Mouse (Mus musculus): ENCODE measurements at regions not wholly inside any gene's neighbourhood (a gene's known extent, or its start where the extent isn't known, plus 50 kb on each side); places are given as distances from the start of the nearest gene placed in this dataset.

- DNase-seq (ENCODE audit: low spot score), result peak; percentile 52
These were observed 159.3 kb upstream of the Spdye4c start for GRCm38 (mm10) chr2:128431751-128432150.

DNA sequence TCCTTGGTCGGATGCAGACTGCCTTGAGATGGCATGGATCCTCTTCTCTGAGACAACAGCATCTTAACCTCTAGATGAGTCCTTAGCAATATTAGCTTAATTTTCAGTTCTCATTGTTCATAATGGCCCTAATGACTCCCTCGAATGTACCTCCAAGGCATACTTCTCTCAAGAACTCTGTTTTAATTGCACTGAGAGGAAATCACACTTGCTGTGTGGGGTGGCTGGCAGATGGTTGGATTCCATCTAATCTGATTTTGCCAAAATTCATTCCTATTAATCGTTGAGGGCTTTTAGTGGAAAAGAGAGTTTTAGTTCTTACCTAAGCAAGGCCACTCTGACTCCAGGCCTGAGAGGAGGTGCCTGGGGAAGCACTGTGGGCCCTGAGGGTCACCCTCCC, 158.3 kb upstream of the Spdye4c start:
- DNase-seq (ENCODE audit: low spot score), result no peak

- no peak for DNase-seq (ENCODE audit: low spot score)
These were observed 157.4 kb upstream of the Spdye4c start for GRCm38 (mm10) chr2:128433553-128434081.

GRCm38 (mm10) chr2:128434200-128434977, 156.6 kb upstream of the Spdye4c start:
- no peak for DNase-seq (ENCODE audit: low spot score)

GRCm38 (mm10) chr2:128436378-128436777, 154.6 kb upstream of the Spdye4c start:
- no peak for DNase-seq (ENCODE audit: low spot score)

GRCm38 (mm10) chr2:128437698-128438097, 153.3 kb upstream of the Spdye4c start:
- DNase-seq (ENCODE audit: low spot score), result no peak

GRCm38 (mm10) chr2:128438161-128438822, 152.7 kb upstream of the Spdye4c start:
- no peak for DNase-seq (ENCODE audit: low spot score)

- DNase-seq (ENCODE audit: low spot score), result no peak
These were observed 152.1 kb upstream of the Spdye4c start for GRCm38 (mm10) chr2:128438897-128439296.

DNA sequence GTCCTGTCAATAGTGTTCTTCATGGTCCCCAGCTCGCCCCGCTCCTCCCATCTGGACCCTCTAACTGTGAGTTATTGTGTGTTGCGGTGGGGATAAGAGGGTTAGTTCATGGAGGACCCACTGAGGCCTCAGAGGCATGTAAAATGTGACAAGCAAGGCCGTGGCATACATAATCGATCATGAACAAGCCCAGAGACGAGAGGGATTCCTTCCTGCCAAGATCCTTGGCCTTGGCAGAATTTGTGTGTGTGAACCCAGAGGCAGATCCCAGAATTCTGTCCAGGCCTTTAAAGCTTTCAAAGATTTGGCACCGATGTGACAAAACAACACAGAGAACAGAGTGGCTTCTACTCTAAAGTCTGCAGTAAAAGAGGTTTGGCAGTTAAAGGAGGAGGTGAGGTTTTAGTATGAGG, 146.4 kb upstream of the Spdye4c start:
- no peak for DNase-seq (ENCODE audit: low spot score)

DNA sequence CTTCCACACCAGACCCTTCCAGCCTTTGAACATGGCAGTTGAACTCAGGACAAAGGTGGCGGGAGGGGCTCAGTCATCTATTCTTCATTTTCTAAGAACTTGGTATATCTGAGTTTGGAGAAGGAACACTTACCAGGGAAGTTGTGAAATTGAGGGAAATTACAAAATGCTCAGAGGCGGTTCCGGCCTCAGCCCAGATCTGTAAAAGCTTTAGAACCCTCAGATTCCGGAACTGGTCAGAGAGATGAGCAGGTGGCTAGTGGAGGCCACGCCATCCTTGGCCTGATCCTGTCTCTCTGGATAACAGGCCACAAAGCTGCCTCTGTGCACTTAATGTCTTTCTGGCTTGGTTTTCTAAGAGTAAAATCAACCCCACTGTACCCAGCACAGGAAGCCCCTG, 145.6 kb upstream of the Spdye4c start:
- DNase-seq (ENCODE audit: low spot score), result no peak

GRCm38 (mm10) chr2:128449294-128449693, 141.7 kb upstream of the Spdye4c start:
- no peak for DNase-seq (ENCODE audit: low spot score)

GRCm38 (mm10) chr2:128450045-128450444, 141.0 kb upstream of the Spdye4c start:
- DNase-seq (ENCODE audit: low spot score), result no peak

DNA sequence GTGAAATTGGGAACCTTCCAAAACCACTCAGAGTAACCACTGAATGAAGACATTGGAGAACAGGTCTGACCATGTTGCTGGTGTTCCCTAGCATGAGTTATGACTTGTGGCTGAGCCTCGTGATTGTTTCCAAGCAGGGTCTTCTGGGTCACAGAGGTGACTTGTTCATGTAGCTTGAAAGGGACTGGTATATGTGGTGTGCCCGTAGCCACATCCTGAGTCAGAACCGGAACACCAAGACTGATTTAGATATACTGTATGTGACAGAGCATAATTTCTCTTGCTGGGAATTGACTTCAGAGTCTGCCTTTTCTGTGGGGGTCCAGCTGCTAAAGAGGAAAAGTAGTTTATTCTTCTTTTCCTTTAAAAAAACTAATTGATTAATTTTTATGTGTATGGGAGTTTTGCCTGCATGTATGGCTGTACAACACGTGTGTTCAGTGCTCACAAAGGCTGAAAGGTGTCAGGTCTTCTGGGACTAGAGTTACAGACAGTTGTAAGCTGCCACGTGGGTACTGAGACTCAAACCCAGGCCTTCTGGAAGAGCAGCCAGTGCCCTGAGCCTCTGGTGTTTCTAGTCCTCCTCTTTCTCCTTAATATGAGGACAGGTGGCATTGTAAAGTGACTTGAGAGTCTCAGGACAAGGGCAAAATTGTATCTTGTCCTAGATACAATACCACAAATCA, 139.3 kb upstream of the Spdye4c start:
- no peak for DNase-seq (ENCODE audit: low spot score)

DNA sequence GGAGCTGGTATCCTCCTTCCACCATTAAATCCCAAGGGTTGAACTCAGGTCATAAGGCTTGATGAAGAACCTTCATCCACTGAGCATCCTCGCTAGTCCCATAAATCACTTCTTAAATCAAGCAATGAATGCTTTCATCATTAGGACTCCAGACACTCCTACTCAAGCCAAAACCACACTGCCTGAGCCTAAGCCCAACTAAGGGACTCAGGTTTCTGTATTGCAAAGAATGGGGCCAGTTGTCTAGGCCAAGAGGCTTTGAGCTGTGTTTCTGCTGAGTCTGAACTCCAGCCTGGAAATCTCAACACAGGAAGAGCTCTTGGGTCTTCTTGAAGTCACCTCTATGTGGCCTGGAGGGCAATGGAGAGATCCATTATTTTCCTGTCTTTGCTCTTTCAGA, 138.4 kb upstream of the Spdye4c start:
- no peak for DNase-seq (ENCODE audit: low spot score)

GRCm38 (mm10) chr2:128454509-128454908, 136.5 kb upstream of the Spdye4c start:
- no peak for DNase-seq (ENCODE audit: low spot score)

- DNase-seq (ENCODE audit: low spot score), result no peak
These were observed 133.3 kb upstream of the Spdye4c start for GRCm38 (mm10) chr2:128457591-128458209.

- no peak for DNase-seq (ENCODE audit: low spot score)
These were observed 125.6 kb upstream of the Spdye4c start for GRCm38 (mm10) chr2:128465214-128465984.

GRCm38 (mm10) chr2:128467490-128468245, 123.3 kb upstream of the Spdye4c start:
- DNase-seq (ENCODE audit: low spot score), result no peak

GRCm38 (mm10) chr2:128468323-128468722, 122.7 kb upstream of the Spdye4c start:
- no peak for DNase-seq (ENCODE audit: low spot score)

- DNase-seq (ENCODE audit: low spot score), result no peak
These were observed 120.7 kb upstream of the Spdye4c start for GRCm38 (mm10) chr2:128470351-128470750.
